ENCODE assay signal across 25 mouse cellular contexts in genomic region chr6:82039193-82039592, GRCm38 (mm10). TPM values are rescaled to one million over a fixed set of nuclear protein-coding genes. Genes with fewer than 3 reads are reported as not detected.
"Had no signal": no experiment of that assay in that cellular context is flagged by ENCODE, and none has a peak within 500 bp of the region (broad histone marks: within the 10 kb centered on the region; RNA-seq: fewer than 3 reads in every experiment).

No protein-coding gene starts in this region.

- DNase-seq: forebrain, postnatal 0 days; gastrocnemius, postnatal 14 days; gastrocnemius, postnatal 36 days; heart, adult 11 months; heart, adult 2 months; heart, postnatal 14 days; heart, postnatal 36 days; kidney, adult 11 months; kidney, adult 2 months; kidney, adult 9 months; kidney, postnatal 14 days; layer of hippocampus, adult 9-11 months; layer of hippocampus, postnatal 36 days; left cerebral cortex, postnatal 4 days had no signal

- ATAC-seq: forebrain, postnatal 0 days; hindbrain, postnatal 0 days; intestine, embryonic 16.5 days had no signal

- H3K27me3 ChIP-seq: kidney, embryonic 15.5 days had no signal

- H3K27ac ChIP-seq: heart, adult 2 months; heart, embryonic 13.5 days; heart, embryonic 15.5 days; hindbrain, embryonic 13.5 days; hindbrain, embryonic 15.5 days; hindbrain, postnatal 0 days; kidney, embryonic 15.5 days; kidney, postnatal 0 days; limb, embryonic 13.5 days had no signal

- H3K36me3 ChIP-seq: heart, embryonic 13.5 days; heart, embryonic 15.5 days; hindbrain, embryonic 13.5 days; hindbrain, embryonic 15.5 days; kidney, embryonic 15.5 days; limb, embryonic 13.5 days had no signal

- H3K9me3 ChIP-seq: heart, embryonic 13.5 days; heart, embryonic 15.5 days; hindbrain, embryonic 13.5 days; hindbrain, embryonic 15.5 days; kidney, embryonic 15.5 days; limb, embryonic 13.5 days had no signal

- H3K9ac ChIP-seq: forebrain, postnatal 0 days; heart, embryonic 13.5 days; heart, embryonic 15.5 days; hindbrain, embryonic 13.5 days; hindbrain, embryonic 15.5 days; kidney, embryonic 15.5 days; limb, embryonic 13.5 days had no signal

- H3K4me3 ChIP-seq: heart, adult 2 months; heart, embryonic 13.5 days; heart, embryonic 15.5 days; hindbrain, embryonic 13.5 days; hindbrain, embryonic 15.5 days; kidney, embryonic 15.5 days; limb, embryonic 13.5 days had no signal

- H3K4me2 ChIP-seq: heart, embryonic 11.5 days; heart, embryonic 13.5 days; heart, embryonic 15.5 days; hindbrain, embryonic 13.5 days; hindbrain, embryonic 15.5 days; kidney, embryonic 15.5 days; limb, embryonic 13.5 days had no signal

RNA-seq across cellular contexts. Expression of gene Eva1a, which starts 1.6 kb away (rescaled TPM):
- total RNA-seq: hematopoietic stem cell, adult 5-6 weeks had no signal
